Mouse (Mus musculus) ovary, postnatal 14 days (tissue): ENCODE results near the gene Gpx2.
A peak's percentile ranks its signal among the peaks of the same experiment; 100 is the strongest.

Experiments used
- DNase-seq: peaks from one replicate; pipeline ENCODE4 v3.0.0; 2022; ENCODE audit warnings: low spot score

Gene Gpx2

GRCm38 (mm10) chr12:76795350-76795749 is at the start of gene Gpx2:
Gene Gpx2, minus strand, starts transcription at chr12:76795554.
- no peak for DNase-seq

- DNase-seq, result no peak
Measured at GRCm38 (mm10) chr12:76844346-76845061, 49.1 kb upstream of the Gpx2 start.

- DNase-seq, result no peak
Measured at GRCm38 (mm10) chr12:76840081-76840480, 44.7 kb upstream of the Gpx2 start.

GRCm38 (mm10) chr12:76839298-76839697 is 43.9 kb upstream of the Gpx2 start:
- no peak for DNase-seq

GRCm38 (mm10) chr12:76837844-76838650 is 42.7 kb upstream of the Gpx2 start:
- no peak for DNase-seq

- peak; percentile 95 for DNase-seq
Measured at GRCm38 (mm10) chr12:76837101-76837843, 41.9 kb upstream of the Gpx2 start.

GRCm38 (mm10) chr12:76832704-76833103 is 37.4 kb upstream of the Gpx2 start:
- no peak for DNase-seq

GRCm38 (mm10) chr12:76825283-76825682 is 29.9 kb upstream of the Gpx2 start:
- no peak for DNase-seq

GRCm38 (mm10) chr12:76822651-76823041 is 27.3 kb upstream of the Gpx2 start, which contains the start of gene Rab15:
Gene Rab15, minus strand, starts transcription at chr12:76822908.
- DNase-seq, result no peak

- peak; percentile 19 for DNase-seq
Measured at GRCm38 (mm10) chr12:76822002-76822650, 26.8 kb upstream of the Gpx2 start.

GRCm38 (mm10) chr12:76820615-76821014 is 25.3 kb upstream of the Gpx2 start:
- DNase-seq, result no peak

- no peak for DNase-seq
Measured at GRCm38 (mm10) chr12:76819816-76820215, 24.5 kb upstream of the Gpx2 start.

- DNase-seq, result no peak
Measured at GRCm38 (mm10) chr12:76818908-76819307, 23.6 kb upstream of the Gpx2 start.

GRCm38 (mm10) chr12:76818120-76818519 is 22.8 kb upstream of the Gpx2 start:
- DNase-seq, result no peak

GRCm38 (mm10) chr12:76817176-76817575 is 21.8 kb upstream of the Gpx2 start:
- DNase-seq, result no peak

GRCm38 (mm10) chr12:76816720-76817119 is 21.4 kb upstream of the Gpx2 start:
- no peak for DNase-seq

- no peak for DNase-seq
Measured at GRCm38 (mm10) chr12:76814120-76814519, 18.8 kb upstream of the Gpx2 start.

- DNase-seq, result no peak
Measured at GRCm38 (mm10) chr12:76813543-76813942, 18.2 kb upstream of the Gpx2 start.

GRCm38 (mm10) chr12:76811006-76811405 is 15.7 kb upstream of the Gpx2 start:
- DNase-seq, result no peak

- DNase-seq, result no peak
Measured at GRCm38 (mm10) chr12:76810491-76810890, 15.1 kb upstream of the Gpx2 start.

- no peak for DNase-seq
Measured at GRCm38 (mm10) chr12:76807796-76808195, 12.4 kb upstream of the Gpx2 start.
